Mouse (Mus musculus): ENCODE results near the gene Coq5.

DNA sequence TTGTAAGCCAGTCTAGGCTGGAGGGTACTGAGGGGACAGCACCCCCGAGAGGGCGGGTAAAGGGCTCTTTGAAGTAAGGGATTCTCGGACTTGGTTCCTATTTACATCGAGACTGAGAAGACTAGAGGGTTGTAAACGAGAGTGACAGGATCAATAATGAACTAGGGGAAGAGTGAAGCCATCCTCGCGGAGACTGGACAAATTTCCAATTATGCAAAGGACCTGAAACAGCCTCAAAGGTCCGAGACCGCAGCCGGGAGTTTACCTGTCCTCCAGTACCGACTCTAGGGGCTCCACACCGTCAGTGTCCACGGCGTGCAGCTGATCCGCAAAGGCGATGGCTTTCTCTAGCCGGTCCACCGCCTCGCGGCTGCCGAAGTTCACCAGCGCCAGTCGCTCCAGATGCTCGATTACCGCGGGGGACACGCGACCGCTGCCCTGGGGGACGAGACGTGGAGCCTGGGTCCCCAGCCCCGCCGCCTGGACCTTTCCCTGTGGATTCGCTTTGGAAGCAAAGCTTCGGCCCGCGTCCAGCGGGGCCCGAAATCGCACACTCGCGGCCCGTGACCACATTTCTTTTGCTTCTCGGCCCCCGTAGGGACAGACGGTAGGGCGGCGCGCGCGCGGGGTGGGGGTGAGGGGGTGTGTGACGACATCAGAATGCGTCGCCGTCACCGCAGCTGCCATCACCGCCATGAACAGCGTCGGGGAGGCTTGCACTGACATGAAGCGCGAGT, 61.3 kb downstream of the Coq5 start, which contains the start of the genes Gatc and Triap1:
- TF ChIP-seq CTCF (IDR thresholded peaks at IDR 0.05; ENCODE audit: low read depth, low read length) (no peak), GATA1 (IDR thresholded peaks at IDR 0.05; ENCODE audit: borderline replicate concordance, low read length) (no peak), TAL1 (conservative IDR thresholded peaks at IDR 0.05; ENCODE audit: low read depth, low read length) (no peak), GATA2 (IDR thresholded peaks at IDR 0.05; ENCODE audit: borderline replicate concordance, low read depth, low read length) (no peak)
